Mouse (Mus musculus) thymus, postnatal 4 days (tissue): ENCODE measurements around the gene Ing4.

Source experiments
- DNase-seq: peaks from one replicate; pipeline ENCODE4 v3.0.0; 2021

Ing4 gene

GRCm38 (mm10) chr6:125039533-125040153 is at the start of gene Ing4:
Gene Ing4, plus strand, starts transcription at chr6:125039760.
- peak; percentile 90 for DNase-seq

- no peak for DNase-seq
Measured at GRCm38 (mm10) chr6:124992241-124992640, 47.3 kb upstream of the Ing4 start.

- no peak for DNase-seq
Measured at GRCm38 (mm10) chr6:124993365-124993764, 46.2 kb upstream of the Ing4 start.

- no peak for DNase-seq
Measured at GRCm38 (mm10) chr6:124993876-124994275, 45.7 kb upstream of the Ing4 start.

- DNase-seq = no peak
Measured at GRCm38 (mm10) chr6:124995246-124995645, 44.3 kb upstream of the Ing4 start.

GRCm38 (mm10) chr6:124995831-124996403 is 43.6 kb upstream of the Ing4 start:
- no peak for DNase-seq

- peak; percentile 95 for DNase-seq
Measured at GRCm38 (mm10) chr6:124996551-124997501, 42.7 kb upstream of the Ing4 start, which contains the start of gene Pianp. Gene Pianp, plus strand, starts transcription at chr6:124996694.

- DNase-seq = no peak
Measured at GRCm38 (mm10) chr6:124998066-124998465, 41.5 kb upstream of the Ing4 start.

- no peak for DNase-seq
Measured at GRCm38 (mm10) chr6:124999091-124999490, 40.5 kb upstream of the Ing4 start.

- no peak for DNase-seq
Measured at GRCm38 (mm10) chr6:124999546-124999945, 40.0 kb upstream of the Ing4 start.

- no peak for DNase-seq
Measured at GRCm38 (mm10) chr6:125003706-125004105, 35.9 kb upstream of the Ing4 start.

GRCm38 (mm10) chr6:125005086-125005485 is 34.5 kb upstream of the Ing4 start:
- no peak for DNase-seq

- no peak for DNase-seq
Measured at GRCm38 (mm10) chr6:125008060-125008459, 31.5 kb upstream of the Ing4 start.

- peak; percentile 93 for DNase-seq
Measured at GRCm38 (mm10) chr6:125008586-125009128, 30.9 kb upstream of the Ing4 start.

GRCm38 (mm10) chr6:125009129-125009180 is 30.6 kb upstream of the Ing4 start, which contains the start of gene Zfp384:
Gene Zfp384, plus strand, starts transcription at chr6:125009145.
- DNase-seq = no peak

- DNase-seq = peak; percentile 89
Measured at GRCm38 (mm10) chr6:125009181-125010073, 30.1 kb upstream of the Ing4 start.

- DNase-seq = no peak
Measured at GRCm38 (mm10) chr6:125017682-125018081, 21.9 kb upstream of the Ing4 start.

- peak; percentile 92 for DNase-seq
Measured at GRCm38 (mm10) chr6:125030532-125030931, 9.0 kb upstream of the Ing4 start.

- DNase-seq = no peak
Measured at GRCm38 (mm10) chr6:125031604-125032003, 8.0 kb upstream of the Ing4 start.

GRCm38 (mm10) chr6:125038666-125039065 is 894 bp upstream of the Ing4 start:
- DNase-seq = no peak

GRCm38 (mm10) chr6:125039131-125039530 is 429 bp upstream of the Ing4 start:
- no peak for DNase-seq

- no peak for DNase-seq
Measured at GRCm38 (mm10) chr6:125040221-125040620, 661 bp downstream of the Ing4 start.

- DNase-seq = no peak
Measured at GRCm38 (mm10) chr6:125041047-125041446, 1.5 kb downstream of the Ing4 start.
